Mouse (Mus musculus): ENCODE measurements at regions not wholly inside any gene's neighbourhood (a gene's known extent, or its start where the extent isn't known, plus 50 kb on each side); places are given as distances from the start of the nearest gene placed in this dataset.

- DNase-seq = no peak
These were observed 55.3 kb upstream of the Plekha5 start for GRCm38 (mm10) chr6:140368354-140369069.

DNA sequence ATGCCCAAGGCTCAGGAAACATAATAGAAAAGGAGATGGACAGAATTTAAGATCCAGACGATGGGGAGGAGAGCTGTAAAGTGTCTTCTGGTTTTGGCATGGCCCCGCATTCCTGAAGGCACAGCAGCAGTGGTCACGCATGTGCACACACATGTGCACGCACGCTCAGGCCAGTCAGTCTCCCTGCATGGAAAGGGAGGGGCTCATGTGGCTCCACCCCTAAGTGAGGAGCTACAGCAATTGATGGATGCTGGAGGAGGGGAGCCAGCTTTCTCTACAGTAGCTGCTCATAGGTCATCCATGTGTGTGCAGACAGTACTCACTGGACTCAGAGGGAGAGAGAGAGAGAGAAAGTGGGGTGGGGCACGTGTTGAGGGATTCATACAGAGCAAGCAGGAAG lies 56.6 kb upstream of the Plekha5 start:
- DNase-seq = no peak

DNA sequence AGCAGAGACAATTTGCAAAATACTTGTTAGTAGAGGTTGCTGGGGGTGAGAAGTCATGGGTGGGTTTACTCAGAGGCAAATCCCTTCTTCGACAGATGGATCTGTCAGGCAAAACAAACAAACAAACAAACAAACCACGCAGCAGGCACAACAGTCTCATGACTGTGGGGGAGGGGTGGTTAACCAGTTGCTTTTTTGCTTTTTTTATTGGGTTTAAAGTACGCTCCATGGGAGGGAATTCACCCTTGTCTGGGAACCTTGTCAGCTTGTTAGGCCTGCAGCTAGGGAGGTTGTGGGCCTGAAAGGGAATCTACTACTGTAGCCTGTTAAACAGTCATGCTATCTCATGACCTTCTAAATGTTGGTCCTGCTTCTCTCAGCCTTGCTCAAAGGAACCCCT lies 57.1 kb upstream of the Plekha5 start:
- DNase-seq = no peak

GRCm38 (mm10) chr6:140360996-140361395 lies 62.9 kb upstream of the Plekha5 start:
- no peak for DNase-seq

DNA sequence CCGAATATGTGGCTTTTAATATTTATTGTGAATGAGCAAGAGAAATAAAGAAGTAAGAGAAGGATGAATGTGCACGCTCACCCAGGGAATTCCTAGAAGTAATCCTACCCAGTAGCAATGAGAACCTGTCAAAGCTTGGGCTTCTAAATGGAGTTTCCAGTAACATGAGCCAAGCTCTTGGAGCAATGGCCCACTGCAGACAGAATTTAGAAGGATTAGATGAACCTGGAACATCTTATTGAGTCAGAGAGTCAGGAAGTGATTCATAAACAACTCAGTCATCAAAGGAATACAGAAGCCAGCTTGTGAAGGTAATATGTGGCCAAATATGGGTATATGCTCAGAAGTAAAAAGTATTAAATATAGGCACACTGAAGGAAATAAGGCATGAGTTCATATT lies 66.0 kb upstream of the Plekha5 start:
- no peak for DNase-seq

DNA sequence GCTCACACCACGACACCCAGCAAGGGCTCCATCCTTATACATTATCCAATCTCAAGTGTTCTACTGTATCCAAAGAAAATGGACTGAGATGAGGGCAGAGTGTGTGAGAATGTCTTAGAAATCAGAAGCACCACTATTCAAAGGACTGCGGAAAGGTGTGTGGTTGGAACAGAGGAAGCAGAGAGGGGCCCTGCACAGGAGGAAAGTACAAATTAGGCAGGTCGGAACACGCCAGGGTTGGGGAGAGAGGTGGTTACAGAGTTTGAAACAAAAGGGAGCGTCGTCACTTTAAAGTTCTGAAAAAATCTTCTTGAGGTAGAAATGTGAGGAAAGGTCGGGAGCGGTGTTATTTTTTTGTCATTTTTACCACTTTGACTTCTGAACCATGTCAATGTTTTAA lies 66.6 kb upstream of the Plekha5 start:
- no peak for DNase-seq

GRCm38 (mm10) chr6:140354082-140354481 lies 69.8 kb upstream of the Plekha5 start:
- DNase-seq = no peak

DNA sequence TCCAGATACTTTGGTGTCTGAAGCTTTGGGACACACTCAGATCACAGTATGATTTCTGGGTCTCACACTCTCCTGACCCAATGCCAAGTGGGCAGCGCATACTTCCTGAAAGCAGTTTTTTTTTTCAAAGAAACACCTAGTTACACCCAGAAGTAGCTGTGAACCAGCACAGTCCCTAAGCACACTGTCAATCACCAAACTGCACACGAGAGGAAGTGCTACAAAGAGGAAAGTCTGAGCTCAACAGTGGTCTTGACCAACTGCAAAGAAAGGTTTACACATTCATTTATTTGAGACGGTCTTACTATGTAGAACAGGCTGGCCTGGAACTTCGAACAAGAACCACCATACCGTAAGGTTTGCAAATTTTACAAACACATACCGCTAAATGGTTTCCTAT lies 70.2 kb upstream of the Plekha5 start:
- no peak for DNase-seq

GRCm38 (mm10) chr6:140351365-140352095 lies 72.3 kb upstream of the Plekha5 start:
- DNase-seq = peak; percentile 58

DNA sequence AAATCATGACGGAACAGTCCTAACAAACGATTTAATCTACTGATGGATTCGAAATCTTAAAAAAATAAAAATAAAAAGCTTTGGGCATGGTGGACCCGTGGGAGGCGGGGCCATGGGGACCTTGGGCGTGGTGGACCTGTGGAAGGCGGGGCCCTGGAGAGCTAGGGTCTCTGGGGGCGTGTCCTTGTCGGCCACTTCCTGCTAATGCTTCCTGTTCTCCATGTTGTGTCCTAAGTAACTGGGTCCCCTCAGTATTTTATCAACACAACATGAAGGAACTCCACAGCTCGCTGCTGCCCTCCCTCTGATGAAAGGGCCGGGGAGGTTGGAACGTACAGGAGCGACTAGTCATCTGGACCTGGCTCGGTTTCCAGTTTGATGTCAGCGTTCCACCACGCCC lies 75.3 kb upstream of the Plekha5 start:
- no peak for DNase-seq

GRCm38 (mm10) chr6:140346929-140347328 lies 76.9 kb upstream of the Plekha5 start:
- DNase-seq = no peak

GRCm38 (mm10) chr6:140343638-140344037 lies 80.2 kb upstream of the Plekha5 start:
- DNase-seq = no peak

DNA sequence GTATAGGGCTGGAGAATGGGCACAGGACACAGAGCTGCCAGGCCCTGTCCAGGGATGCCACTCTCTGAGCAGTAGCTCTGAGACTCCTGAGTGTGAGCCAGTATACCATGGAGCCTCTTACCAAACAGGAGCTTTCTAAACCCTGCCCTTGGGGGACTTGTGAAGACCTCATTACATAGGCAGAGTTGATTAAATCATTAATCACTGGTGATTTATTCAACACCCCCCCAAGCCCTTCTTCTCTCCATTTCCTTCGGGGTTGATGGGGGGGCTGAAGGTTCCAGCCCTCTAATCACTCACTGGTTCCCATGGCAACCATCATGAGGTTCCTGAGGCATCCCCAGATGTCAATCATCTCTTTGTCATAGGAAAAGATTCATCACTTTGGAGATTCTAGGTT lies 81.0 kb upstream of the Plekha5 start:
- no peak for DNase-seq

DNA sequence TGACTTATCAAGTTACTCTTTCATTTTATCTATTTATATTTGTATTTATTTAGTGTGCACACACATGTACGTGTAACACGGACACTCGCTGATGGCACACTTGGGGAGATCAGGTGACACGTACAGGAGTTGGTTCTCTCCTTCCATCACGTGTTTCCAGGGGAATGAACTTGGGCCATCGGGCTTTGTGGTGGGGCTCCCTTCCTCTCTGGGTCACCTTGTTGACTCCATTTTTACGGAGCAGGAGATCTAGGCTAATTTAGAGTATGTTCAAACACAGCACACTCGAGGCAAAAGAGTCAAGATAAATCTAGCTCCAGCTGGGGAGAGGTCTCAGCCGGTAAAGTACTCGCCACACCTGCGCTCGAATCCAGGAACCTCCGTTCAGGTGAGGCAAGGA lies 84.1 kb upstream of the Plekha5 start:
- DNase-seq = no peak

DNA sequence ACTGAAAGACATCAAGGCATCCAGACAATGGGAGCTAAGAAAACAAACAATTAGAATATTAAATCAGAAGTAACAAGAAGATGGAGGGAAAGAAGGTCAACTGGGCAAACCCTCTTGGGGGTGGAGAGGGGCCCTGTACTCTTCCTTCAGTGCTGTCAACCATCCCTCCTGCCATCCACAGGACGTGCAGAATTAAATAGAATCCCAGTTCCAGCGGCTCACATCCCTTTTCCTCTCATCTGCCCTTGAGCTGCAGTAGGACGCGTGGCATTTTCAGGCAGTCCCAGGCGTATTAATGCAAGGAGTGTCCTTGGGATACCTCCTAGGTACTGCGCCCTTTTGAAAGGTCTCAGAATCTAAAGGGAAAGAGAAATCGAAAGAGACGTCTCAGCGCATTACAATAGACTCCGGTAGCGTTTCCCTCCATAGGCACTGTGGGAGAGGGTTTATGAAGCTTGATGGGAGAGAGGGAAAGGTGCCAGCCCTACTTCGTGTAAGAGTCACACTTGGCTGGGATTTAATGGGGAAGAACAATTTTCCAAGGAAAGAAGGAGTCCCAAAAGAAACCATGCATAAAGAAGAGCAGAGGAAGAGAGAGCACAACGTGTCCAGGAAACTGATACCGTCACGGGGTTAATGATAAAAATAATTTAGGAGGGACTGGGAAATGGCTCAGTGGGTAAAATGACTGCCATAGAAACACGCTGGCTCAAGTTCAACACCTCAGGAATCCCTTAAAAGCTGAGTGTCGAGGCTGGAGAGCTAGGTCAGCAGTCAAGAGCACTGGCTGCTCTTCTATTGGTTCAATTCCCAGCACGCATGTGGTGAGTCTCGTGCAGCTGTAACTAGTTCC lies 85.7 kb upstream of the Plekha5 start:
- DNase-seq = peak; percentile 56 to 58

DNA sequence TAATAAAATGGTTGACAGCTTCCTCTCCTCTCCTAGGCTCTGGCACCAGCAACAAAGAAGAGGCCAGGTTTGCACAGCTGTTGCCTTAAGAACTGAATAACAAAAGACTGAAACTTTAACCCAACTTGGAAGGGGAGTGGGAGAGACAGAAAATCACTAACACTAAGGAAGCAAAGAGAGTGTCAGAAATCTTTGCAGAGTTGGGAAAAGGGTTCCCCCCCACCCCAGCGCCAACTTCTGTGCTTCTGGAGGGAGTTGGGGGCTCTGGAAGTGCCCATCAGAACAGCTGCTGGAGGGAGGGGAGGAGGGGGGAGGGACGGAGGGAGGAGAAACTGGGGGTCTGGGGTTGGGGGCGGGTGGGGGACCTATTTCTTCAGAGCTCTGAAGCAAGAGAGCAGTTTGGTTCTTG lies 86.8 kb upstream of the Plekha5 start:
- DNase-seq = no peak

DNA sequence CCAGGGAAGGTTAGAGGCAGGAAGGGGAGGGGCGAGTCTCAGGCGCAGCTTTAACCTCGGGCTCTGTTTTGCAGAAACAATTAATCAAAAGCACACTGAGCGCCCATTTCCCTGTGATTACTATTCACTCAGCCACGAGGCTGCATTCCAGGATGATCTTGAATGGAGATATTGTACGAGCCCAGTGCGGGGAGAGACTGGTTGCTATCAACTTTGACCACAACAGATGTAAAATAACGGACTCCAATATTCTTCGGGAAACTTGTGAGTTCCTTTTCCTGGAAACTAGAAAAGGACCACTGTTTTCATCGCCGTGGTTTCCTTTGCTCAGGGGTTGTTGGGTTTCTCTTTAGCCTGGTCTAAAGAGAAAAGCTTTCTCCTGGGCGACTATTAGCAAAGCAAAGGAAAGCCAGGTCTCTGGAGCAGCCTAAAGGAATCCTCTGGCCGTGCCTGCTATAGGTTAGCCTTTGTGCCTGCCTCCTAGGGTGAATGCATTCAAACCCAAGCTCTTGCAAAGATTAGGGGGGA lies 87.4 kb upstream of the Plekha5 start:
- no peak for DNase-seq

- peak; percentile 78 to 83 for DNase-seq
These were observed 90.5 kb upstream of the Plekha5 start for GRCm38 (mm10) chr6:140333397-140333796.

DNA sequence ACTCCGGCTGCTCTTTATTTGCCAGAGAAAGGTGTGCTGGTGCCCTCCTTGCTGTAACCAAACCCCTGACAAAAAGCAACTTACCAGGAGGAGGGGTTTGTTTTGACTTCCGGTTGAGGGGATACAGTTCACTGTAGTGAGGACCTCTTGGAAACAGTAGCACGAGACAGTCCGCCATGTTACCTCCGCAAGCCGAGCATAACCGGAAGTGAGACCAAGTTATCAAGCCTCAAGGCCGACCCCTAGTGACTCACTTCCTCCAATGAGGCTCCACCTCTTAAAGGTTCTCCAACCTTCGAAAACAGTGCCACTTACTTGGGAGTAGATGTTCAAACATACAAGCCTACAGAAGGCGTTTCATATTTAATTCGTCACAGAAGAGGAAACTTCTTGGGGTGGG lies 115.2 kb upstream of the Plekha5 start:
- DNase-seq = no peak

- DNase-seq = no peak
These were observed 116.9 kb upstream of the Plekha5 start for GRCm38 (mm10) chr6:140306811-140307558.

- no peak for DNase-seq
These were observed 119.7 kb upstream of the Plekha5 start for GRCm38 (mm10) chr6:140304105-140304504.

- peak; percentile 64 to 76 for DNase-seq
These were observed 123.2 kb upstream of the Plekha5 start for GRCm38 (mm10) chr6:140300470-140301145.
